Mouse (Mus musculus) kidney, postnatal 25 days (tissue): Measurements from ENCODE around the gene 1700012B09Rik.

Experiments used
- DNase-seq, 2 experiments: peaks; one replicate each; pipeline ENCODE4 v3.0.0; 2021; ENCODE audit warnings: mixed read lengths in 2 of 2

Gene 1700012B09Rik

DNA sequence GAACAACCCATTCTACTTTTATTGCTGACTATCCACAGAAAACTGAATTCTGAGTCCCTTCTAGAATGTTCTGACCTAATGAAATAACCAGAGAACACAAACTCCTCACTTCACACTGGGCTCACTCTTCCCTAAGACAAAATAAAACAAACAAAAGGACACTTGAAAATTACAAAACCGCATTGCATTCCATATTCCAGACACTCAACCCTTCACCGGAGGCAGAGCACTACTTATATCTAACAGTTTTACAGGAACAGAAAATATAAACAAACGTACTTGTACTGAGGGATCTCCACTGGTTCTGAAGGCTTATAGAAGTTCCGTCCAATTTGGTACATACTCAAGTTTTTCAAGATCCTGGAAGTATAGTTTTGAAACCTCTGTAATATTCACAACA, 42.5 kb downstream of the 1700012B09Rik start:
- DNase-seq = no peak

DNA sequence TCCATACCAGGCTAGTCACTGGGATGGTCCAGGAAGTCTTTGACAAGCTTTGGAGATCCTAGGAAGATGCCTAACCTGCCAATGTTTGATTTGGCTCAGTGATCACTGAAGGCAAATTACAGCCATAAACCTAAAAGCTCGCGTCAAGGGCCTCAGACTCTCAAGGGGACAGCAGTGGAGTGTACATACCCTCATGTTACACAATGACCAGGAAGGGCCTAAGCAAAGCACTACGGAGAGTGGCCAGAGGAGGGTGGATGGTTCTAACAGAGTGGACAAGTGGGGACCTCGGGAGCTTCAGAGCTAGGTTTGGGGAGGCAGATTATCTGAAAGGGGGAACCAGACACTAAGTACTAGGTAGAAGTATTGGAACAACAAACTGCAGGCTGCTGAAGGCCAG, 44.2 kb downstream of the 1700012B09Rik start:
- no peak for DNase-seq

DNA sequence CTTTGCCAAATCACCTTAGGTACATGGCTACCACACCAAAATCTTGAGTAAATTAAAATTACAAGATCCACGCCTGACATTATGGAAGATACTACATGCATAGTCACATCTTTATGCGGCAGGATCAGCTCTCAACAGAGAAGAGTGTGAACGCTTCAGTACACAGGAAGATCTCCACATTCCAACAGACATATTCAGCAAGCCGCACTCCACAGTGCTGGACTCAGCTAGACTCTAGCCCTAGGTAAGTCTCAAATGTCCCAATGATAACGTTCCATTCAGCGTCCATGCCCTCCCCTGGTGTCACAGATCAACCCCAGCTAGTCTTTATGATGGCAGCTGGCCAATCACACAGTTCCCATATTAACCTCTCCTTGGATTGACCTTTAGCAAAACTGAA, 44.8 kb downstream of the 1700012B09Rik start:
- DNase-seq = no peak

DNA sequence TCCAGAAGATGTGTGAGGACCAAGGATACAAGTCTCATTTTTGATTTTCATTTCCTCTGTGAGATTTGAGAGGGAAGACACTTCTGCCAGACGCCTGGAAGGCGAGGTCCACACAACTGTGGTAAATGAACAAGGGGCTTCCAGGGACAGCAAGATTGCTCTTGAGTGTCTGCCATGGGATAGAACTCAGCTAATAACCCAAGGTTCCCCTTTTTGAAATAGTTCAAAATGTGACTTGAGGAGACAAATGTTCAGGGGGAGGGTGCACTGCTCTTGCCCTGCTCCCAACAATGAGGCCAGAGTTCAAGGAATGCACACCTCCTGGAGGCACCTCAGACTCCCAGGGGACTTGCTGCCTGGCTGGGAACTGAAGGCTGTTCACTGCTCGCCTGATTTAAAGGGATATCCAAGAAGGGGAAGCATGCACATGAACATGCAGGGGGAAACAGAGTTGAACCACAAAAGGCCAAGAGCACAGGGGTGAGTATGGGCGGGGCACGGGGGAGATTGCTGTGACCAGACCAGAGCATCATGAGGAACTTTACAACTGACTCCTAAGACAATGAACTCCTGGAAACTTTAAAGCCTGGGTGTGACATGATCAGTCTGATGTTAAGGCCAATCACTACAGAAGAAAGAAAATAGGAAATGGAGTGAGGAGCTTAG, 45.9 kb downstream of the 1700012B09Rik start:
- DNase-seq = no peak

DNA sequence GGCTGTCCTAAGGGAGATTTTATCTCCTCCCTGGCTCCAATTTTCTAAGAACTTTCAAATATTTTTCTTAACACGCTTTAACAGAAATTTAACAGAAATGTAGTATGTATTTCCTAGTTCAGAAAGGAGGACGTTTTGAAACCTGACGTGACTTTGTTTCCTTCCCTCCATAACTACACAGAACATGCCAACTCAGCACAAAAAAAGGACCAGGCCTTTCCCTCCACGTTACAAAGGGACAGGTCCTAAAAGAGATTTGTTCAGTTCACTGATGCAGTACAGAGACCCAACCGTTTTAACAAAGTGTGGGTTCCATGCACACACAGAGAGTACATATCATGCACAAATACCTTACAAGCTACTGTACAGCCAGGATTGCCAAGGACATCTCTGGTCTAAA, 49.2 kb downstream of the 1700012B09Rik start:
- DNase-seq = no peak

DNA sequence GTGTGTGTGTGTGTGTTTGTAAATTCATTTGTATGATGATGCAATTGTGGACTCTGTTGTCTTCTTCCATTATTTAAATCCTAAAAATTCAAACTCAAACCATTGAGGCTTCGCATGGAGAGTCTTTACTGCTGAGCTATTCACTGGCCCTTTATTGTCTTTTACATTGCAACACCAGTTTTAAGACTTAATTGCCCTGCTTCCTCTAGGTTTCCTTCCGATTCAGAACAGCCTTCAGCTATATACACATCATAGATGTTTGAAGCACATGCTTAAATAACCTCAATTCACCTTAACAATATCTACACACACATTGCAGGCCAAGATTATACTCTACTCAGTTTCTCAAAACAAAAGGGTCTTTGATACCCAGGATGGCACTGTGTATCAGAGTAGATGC, 50.4 kb downstream of the 1700012B09Rik start:
- DNase-seq = no peak

DNA sequence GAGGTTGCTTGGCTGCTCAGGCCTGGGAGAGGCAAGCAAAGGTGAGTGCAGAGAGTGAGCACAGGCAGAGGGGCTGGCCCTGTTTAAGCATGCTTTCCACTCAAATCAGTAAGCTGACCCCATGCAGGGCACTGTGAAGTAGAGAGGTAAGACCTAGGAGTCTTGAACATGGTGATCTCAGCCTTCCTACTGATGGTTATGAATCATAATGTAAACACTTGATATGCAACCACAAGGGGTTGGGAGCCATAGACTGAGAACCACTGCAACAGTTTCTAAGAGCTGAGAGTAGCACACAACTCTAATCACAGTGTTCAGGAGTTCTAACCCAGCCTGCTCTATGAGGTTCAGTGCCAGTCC, 52.5 kb downstream of the 1700012B09Rik start:
- DNase-seq = no peak

DNA sequence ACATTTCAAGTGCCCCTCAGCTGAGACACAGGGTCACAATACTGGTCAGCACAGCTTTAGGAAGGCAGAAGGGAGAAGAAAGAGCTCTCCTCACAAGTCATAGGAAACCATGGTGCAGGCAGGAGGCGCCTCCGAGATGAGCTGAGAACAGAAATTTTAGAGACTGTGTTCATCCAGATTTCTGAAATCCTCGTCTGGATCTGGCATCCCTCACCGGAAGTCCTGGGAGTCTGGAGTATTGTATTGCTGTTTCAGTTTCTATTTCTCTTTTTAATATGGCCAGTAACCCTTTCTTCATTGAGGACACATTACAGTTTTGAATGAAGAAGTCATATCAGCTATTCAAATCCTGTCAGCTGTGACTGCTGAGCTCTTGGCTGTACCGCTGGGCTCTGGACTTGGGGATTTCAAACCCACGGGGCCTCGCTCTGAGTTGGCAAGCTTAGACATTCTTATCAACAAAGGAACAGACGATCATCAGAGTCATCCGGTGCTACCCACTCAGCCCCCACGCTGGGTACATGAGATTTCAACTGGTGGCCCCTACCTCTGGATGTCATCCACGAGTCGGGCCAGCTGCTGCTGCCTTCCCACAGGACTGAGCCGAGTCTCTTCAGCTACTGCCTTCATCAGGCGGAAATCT, 53.0 kb downstream of the 1700012B09Rik start:
- DNase-seq = peak; percentile 54 to 57

DNA sequence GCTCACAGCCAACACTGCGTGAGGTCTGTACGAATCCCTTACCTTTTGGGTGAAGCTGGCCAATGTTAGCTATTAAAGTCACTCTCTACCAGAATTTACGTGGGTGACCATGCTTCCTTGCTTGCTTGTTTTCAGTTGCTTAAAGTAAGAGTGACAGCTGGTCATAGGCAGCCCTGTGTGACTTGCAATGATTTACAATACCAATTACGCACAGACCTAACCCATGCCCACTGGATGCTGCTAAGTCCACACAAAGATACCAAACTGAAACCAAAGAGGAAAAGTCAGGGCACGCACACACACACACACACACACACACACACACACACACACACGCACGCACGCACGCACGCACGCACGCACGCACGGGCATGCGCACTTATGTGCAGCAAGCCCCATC, 55.6 kb downstream of the 1700012B09Rik start:
- no peak for DNase-seq

DNA sequence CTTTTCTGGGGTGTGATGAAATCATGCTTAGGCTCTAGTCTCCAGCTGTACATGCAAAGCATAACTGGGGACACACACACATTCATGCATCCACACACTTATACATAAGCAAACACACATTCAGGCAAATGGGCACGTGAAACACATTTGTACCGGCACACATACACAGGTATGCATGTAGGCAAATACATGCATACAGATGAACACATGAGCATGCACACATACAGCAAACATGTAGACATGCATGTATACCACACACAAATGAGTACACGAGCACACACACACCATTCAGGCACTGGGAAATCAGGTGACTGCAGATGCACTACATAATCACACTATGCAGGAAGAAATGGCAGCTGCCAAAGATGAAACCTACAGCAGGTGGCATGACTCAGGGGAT, 59.9 kb downstream of the 1700012B09Rik start:
- DNase-seq = no peak
